Mouse (Mus musculus) gastrocnemius, postnatal 10 days (tissue): ENCODE measurements around the gene Kcna2. TPM values are rescaled to one million over a fixed set of nuclear protein-coding genes. Genes with fewer than 3 reads are reported as not detected.

Experiments
- DNase-seq: peaks from one replicate; pipeline ENCODE4 v3.0.0; 2021; ENCODE audit warnings: mixed read lengths
- total RNA-seq, 2 experiments: library from RNA; stranded (reverse); gene quantifications; 2 replicates each; pipeline ENCODE4 v1.2.3; 2021

Kcna2 gene
- total RNA-seq, 2 experiments from 2014 or later, result 2.9 to 5.0 TPM

DNA sequence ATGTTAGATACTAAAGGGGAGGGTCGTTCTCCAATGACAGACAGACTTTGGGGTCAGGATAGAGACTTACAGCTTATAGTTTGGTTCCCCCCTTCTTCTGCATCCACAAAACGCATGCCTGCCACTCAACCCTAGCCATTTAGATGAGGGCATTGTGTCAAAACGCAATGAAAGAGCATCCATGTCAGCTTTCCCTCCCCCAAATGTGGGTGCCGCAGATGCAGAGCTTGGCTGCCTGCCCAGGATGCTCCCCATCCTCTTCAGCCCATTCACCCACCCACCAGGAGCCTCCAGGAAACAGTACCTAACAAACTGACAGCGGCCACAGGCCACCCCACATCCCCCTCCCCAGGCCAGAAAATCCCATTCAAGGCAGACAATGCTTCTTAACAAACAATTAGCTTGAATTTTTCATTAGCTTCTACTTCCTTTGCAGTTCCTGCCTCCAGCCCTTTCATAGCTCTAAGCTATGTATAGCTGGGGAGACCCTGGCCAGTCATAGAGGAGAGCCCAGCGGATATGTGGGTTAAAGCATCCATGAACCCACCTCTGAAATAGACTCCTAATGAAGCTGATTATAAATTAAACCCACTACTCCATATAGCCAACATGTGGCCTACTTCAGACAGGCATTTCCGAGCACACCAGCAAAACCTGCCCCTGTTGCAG, 50.1 kb downstream of the Kcna2 start:
- DNase-seq, result no peak

DNA sequence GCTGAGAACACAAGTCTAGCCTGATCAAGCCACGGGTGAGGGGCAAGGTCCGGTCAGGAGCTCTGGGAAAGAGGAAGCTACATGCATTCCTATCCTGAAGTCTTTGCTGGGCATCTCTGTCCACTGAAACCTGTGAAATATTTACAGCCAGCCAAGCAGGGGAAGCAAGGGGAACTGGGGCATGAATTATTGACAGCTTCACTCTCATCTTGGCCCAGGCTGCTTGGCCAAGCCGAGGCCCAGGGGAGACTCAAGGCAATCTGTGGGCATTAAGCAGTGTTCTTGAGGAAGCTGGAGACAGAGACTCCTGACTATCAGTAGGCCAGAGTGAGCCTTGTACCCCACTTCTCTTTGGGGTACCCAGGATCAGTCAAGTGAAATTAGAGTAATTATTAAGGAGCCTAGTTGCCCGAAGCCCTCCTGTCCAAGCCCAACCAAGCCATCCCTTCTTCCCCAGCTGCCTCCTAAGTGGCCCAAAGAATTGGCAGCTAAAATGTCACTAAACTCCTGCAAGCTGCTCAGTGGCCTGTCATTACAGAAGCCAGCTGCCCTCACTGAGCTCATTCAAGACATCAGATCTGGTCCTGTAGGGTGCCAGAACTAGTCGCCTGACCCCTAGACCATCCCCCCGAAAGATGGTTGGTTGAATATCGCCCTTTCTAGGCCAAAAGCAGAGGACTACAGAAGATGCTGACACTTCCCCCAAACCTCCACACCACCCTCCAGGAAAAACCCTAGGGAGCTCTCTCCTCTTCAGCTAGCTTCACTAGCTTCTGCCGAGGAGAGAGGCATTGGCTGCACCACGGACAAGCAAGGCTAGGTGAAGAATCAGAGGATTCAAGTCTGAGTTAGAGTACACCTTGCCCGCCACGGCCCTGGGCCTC, 53.1 kb downstream of the Kcna2 start:
- no peak for DNase-seq

- DNase-seq, result no peak
These were observed 57.9 kb downstream of the Kcna2 start for GRCm38 (mm10) chr3:107158856-107159255.

- DNase-seq, result no peak
These were observed 58.5 kb downstream of the Kcna2 start for GRCm38 (mm10) chr3:107159418-107159817.

GRCm38 (mm10) chr3:107159859-107160324, 58.9 kb downstream of the Kcna2 start:
- DNase-seq, result peak; percentile 31

DNA sequence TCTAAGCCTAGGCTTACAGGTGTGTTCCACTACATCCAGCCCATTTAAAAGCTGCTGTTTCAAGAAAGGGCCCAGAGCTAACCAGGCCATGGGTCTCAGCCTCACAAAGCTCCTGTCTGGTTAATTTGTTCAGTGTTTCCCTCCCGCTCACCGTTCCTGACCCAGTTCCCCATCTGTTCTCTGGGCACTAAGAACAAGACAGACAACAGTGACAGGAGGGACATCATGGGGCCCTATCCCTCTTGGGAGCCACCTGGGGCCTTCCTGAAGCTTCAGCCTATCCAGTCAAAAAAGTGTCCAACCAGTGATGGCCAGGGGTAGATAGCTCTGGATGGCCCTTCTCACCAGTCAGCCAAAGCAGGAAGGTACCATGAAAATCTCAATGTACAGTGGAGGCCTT, 61.8 kb downstream of the Kcna2 start:
- DNase-seq, result no peak

Other genes starting within 250 kb of the Kcna2 start
- under 1 TPM; 0.28 to 0.70 TPM for gene Kcna3, start 65.0 kb upstream of the Kcna2 start, total RNA-seq
- gene Kcna10, start 81.9 kb downstream of the Kcna2 start, total RNA-seq, result under 1 TPM in 1 of 2 experiments, not detected in 1; 0.19 TPM
- gene Cym, start 120.6 kb downstream of the Kcna2 start, total RNA-seq, result under 1 TPM in 1 of 2 experiments, not detected in 1; 0.20 TPM
- not detected for gene A630076J17Rik, start 129.5 kb downstream of the Kcna2 start, total RNA-seq
- under 1 TPM; 0.07 to 0.14 TPM for gene Prok1, start 138.6 kb downstream of the Kcna2 start, total RNA-seq
- gene Lamtor5, start 177.7 kb downstream of the Kcna2 start, total RNA-seq, result 10 to 100 TPM; 50.5 to 53.2 TPM
- gene Slc16a4, start 190.1 kb downstream of the Kcna2 start, total RNA-seq, result under 1 TPM; 0.16 to 0.18 TPM
- gene Rbm15, start 232.5 kb downstream of the Kcna2 start, total RNA-seq, result 10 to 100 TPM; 19.2 to 24.1 TPM